Mouse (Mus musculus): ENCODE measurements around the gene Timm9. TPM values are rescaled to one million over a fixed set of nuclear protein-coding genes. Genes with fewer than 3 reads are reported as not detected.

Timm9 gene
- 34.7 TPM for polyA plus RNA-seq (2014; fragmentation: Illumina TruSeq; extraction: RNeasy Lipid Tissue Mini Kit (QIAGEN cat#74804); ENCODE audit: low read depth, low replicate concordance)

GRCm38 (mm10) chr12:71136130-71136973, at the start of gene Timm9, which contains the start of gene 2700049A03Rik:
Timm9 (minus strand) TSS chr12:71136684.
2700049A03Rik (plus strand) TSS chr12:71136848.

DNA sequence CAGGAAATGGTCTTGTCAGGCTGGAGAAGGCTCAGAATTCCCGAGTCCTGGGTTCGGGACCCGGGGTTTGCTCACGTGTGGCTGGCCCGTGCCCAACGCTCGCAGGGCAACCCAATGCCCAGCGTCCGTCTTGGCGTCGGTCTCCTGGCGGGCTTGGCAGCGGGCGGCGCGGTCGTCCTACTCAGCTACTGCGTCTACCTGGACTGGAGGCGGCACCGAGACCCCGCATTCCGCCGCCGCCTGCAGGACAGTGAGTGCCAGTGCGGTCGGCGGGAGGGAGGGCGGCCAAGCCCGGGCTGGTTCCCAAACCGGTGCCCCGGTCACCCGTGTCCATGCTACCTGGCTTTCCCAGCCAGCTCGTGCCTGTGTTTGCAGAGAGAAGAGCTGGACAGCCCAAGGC, 25.2 kb downstream of the Timm9 start, which contains the start of gene Tomm20l:
Tomm20l (plus strand) TSS at position 98 of the 400 bp plus-strand sequence.

Other genes starting within 250 kb of the Timm9 start
- 98.7 TPM for gene Actr10, start 198.8 kb downstream of the Timm9 start, polyA plus RNA-seq (2014; fragmentation: Illumina TruSeq; extraction: RNeasy Lipid Tissue Mini Kit (QIAGEN cat#74804); ENCODE audit: low read depth, low replicate concordance)
- 207 TPM for gene Psma3, start 162.1 kb downstream of the Timm9 start, polyA plus RNA-seq (2014; fragmentation: Illumina TruSeq; extraction: RNeasy Lipid Tissue Mini Kit (QIAGEN cat#74804); ENCODE audit: low read depth, low replicate concordance)
- gene Arid4a, start 120.7 kb downstream of the Timm9 start, polyA plus RNA-seq (2014; fragmentation: Illumina TruSeq; extraction: RNeasy Lipid Tissue Mini Kit (QIAGEN cat#74804); ENCODE audit: low read depth, low replicate concordance), result 14.6 TPM
- gene Tomm20l, start 25.3 kb downstream of the Timm9 start, polyA plus RNA-seq (2014; fragmentation: Illumina TruSeq; extraction: RNeasy Lipid Tissue Mini Kit (QIAGEN cat#74804); ENCODE audit: low read depth, low replicate concordance), result 1.9 TPM
- 3.6 TPM for gene 2700049A03Rik, start 164 bp upstream of the Timm9 start, polyA plus RNA-seq (2014; fragmentation: Illumina TruSeq; extraction: RNeasy Lipid Tissue Mini Kit (QIAGEN cat#74804); ENCODE audit: low read depth, low replicate concordance)
- 5.9 TPM for gene Dact1, start 173.2 kb upstream of the Timm9 start, polyA plus RNA-seq (2014; fragmentation: Illumina TruSeq; extraction: RNeasy Lipid Tissue Mini Kit (QIAGEN cat#74804); ENCODE audit: low read depth, low replicate concordance)